Mouse (Mus musculus) intestine, embryonic 16.5 days (tissue): ENCODE measurements around the gene Gm38431. TPM values are rescaled to one million over a fixed set of nuclear protein-coding genes. Genes with fewer than 3 reads are reported as not detected.

Experiments
- ATAC-seq: fragments of 200-750 bp; cut with Nextera tagmentation; 2 replicates; pipeline ENCODE4 v1.8.0; 2017; ENCODE audit warnings: moderate TSS enrichment, moderate library complexity
- H3K27ac ChIP-seq: fragments of 300-500 bp; sonication (generic); 2 replicates; pipeline ENCODE4 v1.5.1; 2014; ENCODE audit warnings: mild to moderate bottlenecking, low read length
- H3K27me3 ChIP-seq: fragments of 300-500 bp; sonication (generic); replicated peaks from 2 replicates; pipeline ENCODE4 v1.6.1; 2014; ENCODE audit warnings: low read length, control low read depth, mixed read lengths; ENCODE audit not compliant: control insufficient read depth, insufficient read depth
- H3K36me3 ChIP-seq: fragments of 300-500 bp; sonication (generic); 2 replicates; pipeline ENCODE4 v1.6.1; 2014; ENCODE audit warnings: low read length, control low read depth; ENCODE audit not compliant: control insufficient read depth, insufficient read depth
- H3K4me1 ChIP-seq: fragments of 300-500 bp; sonication (generic); 2 replicates; pipeline ENCODE4 v1.6.1; 2014; ENCODE audit warnings: low read length, control low read depth, mixed read lengths; ENCODE audit not compliant: control insufficient read depth, insufficient read depth
- H3K4me2 ChIP-seq: fragments of 300-500 bp; sonication (generic); 2 replicates; pipeline ENCODE4 v1.6.1; 2014; ENCODE audit warnings: low read depth, low read length, control low read depth
- H3K4me3 ChIP-seq: fragments of 300-500 bp; sonication (generic); 2 replicates; pipeline ENCODE4 v1.5.1; 2014; ENCODE audit warnings: mild to moderate bottlenecking, low read length
- H3K9ac ChIP-seq: fragments of 300-500 bp; sonication (generic); 2 replicates; pipeline ENCODE4 v1.6.1; 2014; ENCODE audit warnings: low read depth, low read length
- H3K9me3 ChIP-seq: fragments of 300-500 bp; sonication (generic); 2 replicates; pipeline ENCODE4 v1.6.1; 2016; ENCODE audit warnings: low read length, control low read depth; ENCODE audit not compliant: control insufficient read depth
- WGBS: fragments of 180-500 bp; shearing (Covaris S2); extraction: QIAGEN DNeasy Blood & Tissue Kit; methylation state at CpG from one replicate; pipeline ENCODE4 v1.1.7; 2014; 5-methylcytosine and 5-hydroxymethylcytosine counted together
- polyA plus RNA-seq: library from polyadenylated mRNA; unstranded; fragments of >200 nt; fragmentation: Nextera tagmentation; extraction: Ambion mirVana; gene quantifications from 2 replicates; pipeline ENCODE4 v1.2.1, GENCODE M21; 2015

The Gm38431 gene
- 2.5 and 2.9 TPM in 2 replicates for polyA plus RNA-seq

DNA sequence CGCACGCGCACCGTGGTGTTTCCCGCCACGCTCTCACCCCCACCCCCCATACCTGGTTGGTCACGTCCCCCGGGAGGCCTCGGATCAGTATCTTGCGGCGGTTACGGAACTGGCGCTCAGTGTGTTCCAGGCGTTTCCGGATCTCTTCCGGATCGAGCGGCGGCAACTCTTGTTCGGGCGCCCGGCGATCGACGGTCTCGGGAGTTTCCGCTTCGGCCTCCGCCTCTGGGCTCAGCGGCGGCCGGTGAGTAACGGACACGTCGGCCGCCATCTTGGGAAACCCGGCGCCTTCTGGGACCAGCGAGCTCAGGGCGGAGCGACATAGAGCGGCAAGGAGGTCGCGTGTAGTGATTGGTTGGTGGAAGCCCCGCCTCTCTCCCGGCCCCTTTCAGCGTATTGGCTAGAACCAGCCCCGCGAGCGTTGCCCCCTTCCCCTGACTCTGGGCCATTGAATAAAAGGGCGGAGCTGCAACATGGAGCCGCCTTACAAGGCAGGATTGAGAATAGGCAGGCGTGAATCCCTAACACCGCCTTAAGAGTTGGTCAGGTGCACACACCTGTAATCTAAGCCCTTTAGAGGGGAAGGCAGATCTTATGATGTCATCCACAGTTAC lies at the start of gene Gm38431, which contains the start of gene Raver1:
Gm38431 (minus strand) TSS at position 291 of the 614 bp plus-strand sequence.
Raver1 (minus strand) TSS at position 302 of the 614 bp plus-strand sequence.
- peak within 1 kb of the TSS; percentile 78 for H3K4me2 ChIP-seq
- peak within 1 kb of the TSS; percentile 88 for H3K9ac ChIP-seq
- H3K27ac ChIP-seq: peak within 1 kb of the TSS; percentile 91
- under 1% methylated on average over 54 of the region's 54 CpGs for WGBS
- no peaks in the 10 kb centered on the region for H3K9me3 ChIP-seq
- peaks cover 19% of the 10 kb centered on the region; the same call in 1 of the 2 replicates for H3K36me3 ChIP-seq
- H3K4me3 ChIP-seq: peak within 1 kb of the TSS; percentile 74
- peak; percentile 99 for ATAC-seq
- no peaks in the 10 kb centered on the region for H3K27me3 ChIP-seq
- peaks cover 20% of the 10 kb centered on the region for H3K4me1 ChIP-seq

DNA sequence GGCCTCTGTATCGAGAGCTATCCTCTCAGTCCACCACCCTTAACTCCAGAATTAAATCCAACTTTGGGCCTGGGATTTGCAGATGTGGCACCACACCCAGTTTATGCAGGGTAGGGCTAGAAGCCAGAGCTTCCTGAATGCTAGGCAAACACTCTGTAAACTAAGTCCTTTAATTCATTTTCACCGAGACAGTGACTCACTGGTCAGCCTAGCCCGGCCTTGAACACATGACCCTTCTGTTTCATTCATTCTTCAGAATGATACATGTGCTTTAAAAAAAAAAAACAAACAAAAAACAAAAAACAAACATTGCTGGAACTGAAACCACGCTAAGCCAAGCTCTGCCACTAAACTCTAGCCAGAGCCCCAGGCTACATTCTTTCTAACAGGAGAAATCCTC lies 46.6 kb upstream of the Gm38431 start:
- H3K27ac ChIP-seq: no peak overlapping the region
- no peaks in the 10 kb centered on the region; the same call in 1 of the 2 replicates for H3K4me1 ChIP-seq
- H3K36me3 ChIP-seq: peaks cover 32% of the 10 kb centered on the region
- no peak overlapping the region for H3K4me2 ChIP-seq
- ATAC-seq: no peak
- H3K9me3 ChIP-seq: no peaks in the 10 kb centered on the region
- no peaks in the 10 kb centered on the region for H3K27me3 ChIP-seq
- 73% methylated on average over 4 of the region's 4 CpGs for WGBS
- no peak overlapping the region for H3K9ac ChIP-seq
- H3K4me3 ChIP-seq: no peak overlapping the region

DNA sequence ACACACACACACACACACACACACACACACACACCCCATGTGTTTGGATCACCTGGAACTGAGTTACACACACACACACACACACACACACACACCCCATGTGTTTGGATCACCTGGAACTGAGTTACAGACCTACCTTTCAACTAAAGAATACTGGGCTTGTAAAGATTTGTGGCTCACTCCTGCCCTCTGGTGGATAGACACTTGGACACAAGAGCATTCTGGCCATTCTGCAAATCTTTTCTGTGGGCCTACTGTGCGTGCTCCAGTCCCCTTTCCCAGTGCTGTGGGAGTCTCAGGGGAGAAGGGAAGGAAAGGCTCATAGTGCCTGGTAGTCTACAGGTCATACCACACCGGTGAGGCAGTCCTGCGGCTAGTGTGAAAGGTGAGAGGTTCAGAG lies 45.4 kb upstream of the Gm38431 start:
- Histone ChIP-seq H3K9ac (no peak overlapping the region), H3K36me3 (peaks cover 26% of the 10 kb centered on the region; the same call in 1 of the 2 replicates), H3K27me3 (no peaks in the 10 kb centered on the region), H3K9me3 (no peaks in the 10 kb centered on the region), H3K4me3 (no peak overlapping the region), H3K27ac (no peak overlapping the region), H3K4me2 (no peak overlapping the region), H3K4me1 (no peaks in the 10 kb centered on the region; the same call in 1 of the 2 replicates)
- ATAC-seq: peak; percentile 19; the same call in 1 of the 2 replicates
- WGBS: 58% methylated on average over 3 of the region's 3 CpGs

GRCm38 (mm10) chr9:21136401-21136800 lies 44.6 kb upstream of the Gm38431 start:
- Histone ChIP-seq H3K9me3 (no peaks in the 10 kb centered on the region), H3K4me3 (no peak overlapping the region), H3K4me1 (no peaks in the 10 kb centered on the region; the same call in 1 of the 2 replicates), H3K9ac (no peak overlapping the region), H3K4me2 (no peak overlapping the region), H3K27me3 (no peaks in the 10 kb centered on the region), H3K27ac (no peak overlapping the region), H3K36me3 (peaks cover 22% of the 10 kb centered on the region; the same call in 1 of the 2 replicates)
- ATAC-seq: no peak
- 83% methylated on average over 6 of the region's 6 CpGs for WGBS

DNA sequence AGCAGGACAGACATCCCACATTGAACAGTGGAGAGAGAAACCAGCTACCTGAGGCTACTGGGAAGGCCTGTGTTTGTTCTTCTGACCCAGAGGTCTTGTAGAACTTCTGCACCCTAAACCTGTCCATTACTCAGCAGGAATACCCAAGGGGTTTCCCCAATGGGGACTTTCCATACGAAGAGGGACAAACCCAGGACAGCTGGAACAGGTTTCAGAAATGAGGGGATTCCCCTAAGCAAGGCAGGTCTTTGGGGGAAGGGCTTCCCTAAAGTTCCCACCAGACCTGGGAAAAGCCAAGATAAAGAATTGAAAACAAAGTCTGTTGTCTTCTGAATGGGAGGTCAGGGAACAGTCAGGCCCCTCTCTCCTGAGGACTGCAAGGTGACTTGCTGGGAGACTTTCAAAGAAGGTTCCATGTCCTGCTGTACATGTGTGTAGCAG lies 44.2 kb upstream of the Gm38431 start:
- H3K9ac ChIP-seq: no peak overlapping the region
- no peaks in the 10 kb centered on the region for H3K9me3 ChIP-seq
- no peak overlapping the region for H3K27ac ChIP-seq
- H3K36me3 ChIP-seq: peaks cover 20% of the 10 kb centered on the region; the same call in 1 of the 2 replicates
- no peak overlapping the region for H3K4me2 ChIP-seq
- H3K4me1 ChIP-seq: no peaks in the 10 kb centered on the region; the same call in 1 of the 2 replicates
- no peak overlapping the region for H3K4me3 ChIP-seq
- H3K27me3 ChIP-seq: no peaks in the 10 kb centered on the region
- WGBS: 64% methylated on average over 1 of the region's 1 CpGs
- ATAC-seq: no peak

GRCm38 (mm10) chr9:21135329-21135890 lies 43.6 kb upstream of the Gm38431 start:
- Histone ChIP-seq H3K9me3 (no peaks in the 10 kb centered on the region), H3K36me3 (peaks cover 14% of the 10 kb centered on the region; the same call in 1 of the 2 replicates), H3K27me3 (no peaks in the 10 kb centered on the region), H3K4me3 (no peak overlapping the region), H3K4me1 (peaks cover 2% of the 10 kb centered on the region), H3K27ac (no peak overlapping the region), H3K4me2 (no peak overlapping the region), H3K9ac (no peak overlapping the region)
- WGBS: 73% methylated on average over 4 of the region's 4 CpGs
- no peak for ATAC-seq

GRCm38 (mm10) chr9:21134595-21135328 lies 43.0 kb upstream of the Gm38431 start:
- Histone ChIP-seq H3K4me1 (peaks cover 5% of the 10 kb centered on the region), H3K27me3 (no peaks in the 10 kb centered on the region), H3K27ac (no peak overlapping the region), H3K4me3 (no peak overlapping the region), H3K4me2 (no peak overlapping the region), H3K9ac (no peak overlapping the region), H3K9me3 (no peaks in the 10 kb centered on the region), H3K36me3 (peaks cover 8% of the 10 kb centered on the region; the same call in 1 of the 2 replicates)
- 70% methylated on average over 9 of the region's 9 CpGs for WGBS
- ATAC-seq: no peak

DNA sequence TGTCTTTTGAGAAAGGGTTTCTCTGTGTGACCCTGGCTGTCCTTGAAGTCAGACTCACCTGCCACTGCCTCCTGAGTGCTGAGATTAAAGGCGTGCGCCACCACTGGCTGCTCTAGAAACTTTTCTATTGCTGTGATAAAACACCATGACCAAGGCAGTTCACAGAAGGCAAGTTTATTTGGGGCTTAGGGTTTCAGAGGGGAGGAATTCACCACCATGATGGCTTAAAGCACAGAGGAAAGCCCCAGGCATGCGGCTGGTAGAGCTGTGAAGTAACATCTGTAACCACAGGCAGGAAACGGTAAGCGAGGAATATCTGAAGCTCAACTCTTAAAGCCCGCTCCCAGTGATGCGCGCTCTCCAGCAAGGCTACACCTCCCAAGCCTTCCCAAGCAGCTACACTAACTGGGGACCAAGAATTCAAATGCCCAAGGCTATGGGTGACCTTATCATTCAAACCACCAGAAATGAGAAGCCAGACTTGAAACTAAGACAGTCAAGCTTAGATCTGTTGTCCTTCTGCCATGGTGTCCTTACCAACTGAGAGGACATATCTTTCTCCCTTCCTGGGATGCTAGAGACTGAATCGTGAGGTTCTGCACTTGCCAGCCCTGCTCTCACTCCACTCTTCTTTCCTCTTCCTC lies 41.4 kb upstream of the Gm38431 start:
- no peak overlapping the region for H3K4me2 ChIP-seq
- no peak for ATAC-seq
- H3K4me3 ChIP-seq: no peak overlapping the region
- H3K4me1 ChIP-seq: peaks cover 5% of the 10 kb centered on the region
- 75% methylated on average over 9 of the region's 9 CpGs for WGBS
- H3K9me3 ChIP-seq: no peaks in the 10 kb centered on the region
- H3K27ac ChIP-seq: no peak overlapping the region
- H3K9ac ChIP-seq: no peak overlapping the region
- H3K36me3 ChIP-seq: no peaks in the 10 kb centered on the region
- no peaks in the 10 kb centered on the region for H3K27me3 ChIP-seq
